Mouse (Mus musculus) retina, postnatal 1 day (tissue): ENCODE results near the gene Plin2.
"Not testable (repeated sequence)": the region's sequence is repeated elsewhere in the genome, so short reads cannot be mapped to it uniquely, and the experiment has no call there.

Source experiments
- DNase-seq: peaks from one replicate; pipeline ENCODE4 v3.0.0-alpha.2; 2012

The Plin2 gene

GRCm38 (mm10) chr4:86683280-86683679 is 13.4 kb upstream of the Plin2 start:
- DNase-seq, result no peak

GRCm38 (mm10) chr4:86681846-86682245 is 12.0 kb upstream of the Plin2 start:
- DNase-seq, result no peak

GRCm38 (mm10) chr4:86681421-86681820 is 11.6 kb upstream of the Plin2 start:
- peak; percentile 34 for DNase-seq

- DNase-seq, result no peak
These were observed 9.8 kb upstream of the Plin2 start for GRCm38 (mm10) chr4:86679686-86680085.

GRCm38 (mm10) chr4:86676756-86677155 is 6.9 kb upstream of the Plin2 start:
- DNase-seq, result no peak

- not testable (repeated sequence) for DNase-seq
These were observed 4.9 kb upstream of the Plin2 start for GRCm38 (mm10) chr4:86674739-86675138.

- DNase-seq, result not testable (repeated sequence)
These were observed 4.3 kb upstream of the Plin2 start for GRCm38 (mm10) chr4:86674150-86674549.

- DNase-seq, result no peak
These were observed 2.6 kb upstream of the Plin2 start for GRCm38 (mm10) chr4:86672450-86672849.

- no peak for DNase-seq
These were observed 1.9 kb upstream of the Plin2 start for GRCm38 (mm10) chr4:86671803-86672202.

- no peak for DNase-seq
These were observed 884 bp upstream of the Plin2 start for GRCm38 (mm10) chr4:86670582-86671306.

- DNase-seq, result peak; percentile 19
These were observed 563 bp downstream of the Plin2 start for GRCm38 (mm10) chr4:86669241-86669753.

GRCm38 (mm10) chr4:86668290-86669000 is 1.4 kb downstream of the Plin2 start:
- no peak for DNase-seq

GRCm38 (mm10) chr4:86665596-86665995 is 4.3 kb downstream of the Plin2 start:
- DNase-seq, result no peak

- DNase-seq, result no peak
These were observed 5.9 kb downstream of the Plin2 start for GRCm38 (mm10) chr4:86663919-86664318.

GRCm38 (mm10) chr4:86657176-86657575 is 12.7 kb downstream of the Plin2 start:
- DNase-seq, result no peak

- DNase-seq, result not testable (repeated sequence)
These were observed 13.4 kb downstream of the Plin2 start for GRCm38 (mm10) chr4:86656410-86656809.

GRCm38 (mm10) chr4:86651686-86652384 is 18.0 kb downstream of the Plin2 start:
- DNase-seq, result peak; percentile 54

GRCm38 (mm10) chr4:86648394-86648793 is 21.5 kb downstream of the Plin2 start:
- not testable (repeated sequence) for DNase-seq

GRCm38 (mm10) chr4:86637561-86637960 is 32.3 kb downstream of the Plin2 start:
- DNase-seq, result not testable (repeated sequence)

GRCm38 (mm10) chr4:86634873-86635272 is 35.0 kb downstream of the Plin2 start:
- DNase-seq, result not testable (repeated sequence)

GRCm38 (mm10) chr4:86634312-86634711 is 35.5 kb downstream of the Plin2 start:
- DNase-seq, result not testable (repeated sequence)

GRCm38 (mm10) chr4:86632556-86632955 is 37.3 kb downstream of the Plin2 start:
- not testable (repeated sequence) for DNase-seq

GRCm38 (mm10) chr4:86631831-86632230 is 38.0 kb downstream of the Plin2 start:
- no peak for DNase-seq
